Comparison of ENCODE assay signal across 8 mouse cellular contexts in genomic region chr2:174075673-174076432, GRCm38 (mm10). TPM values are rescaled to one million over a fixed set of nuclear protein-coding genes. Genes with fewer than 3 reads are reported as not detected.
DNase-seq lines count a peak whose midpoint lies in the region; ATAC-seq and TF ChIP-seq lines count a peak whose summit lies in the region.

Gene Stx16 (plus strand): TSS chr2:174076308.

- H3K9me3 ChIP-seq in ES-E14 (ENCODE audit: control insufficient read depth, insufficient read depth, low read depth, low read length): no peaks in the 10 kb centered on the region
- no peaks in the 10 kb centered on the region for H3K9me3 ChIP-seq in forebrain, embryonic 15.5 days

- H3K9ac ChIP-seq in ES-E14 (ENCODE audit: insufficient read depth, low read depth, low read length, poor library complexity, severe bottlenecking): peak within 1 kb of the TSS; percentile 83
- peak within 1 kb of the TSS; percentile 81 for H3K9ac ChIP-seq in forebrain, embryonic 15.5 days (replicated peaks)

- H3K4me1 ChIP-seq in ES-E14 (ENCODE audit: control insufficient read depth in 2 of 2, insufficient read depth in 2 of 2, low read length in 2 of 2, poor library complexity in 1 of 2): peaks cover 2 to 3% of the 10 kb centered on the region in 2 experiments; a peak in 1 of 4 replicates
- peaks cover 43% of the 10 kb centered on the region for H3K4me1 ChIP-seq in forebrain, embryonic 15.5 days
- peaks cover 11% of the 10 kb centered on the region for H3K4me1 ChIP-seq in lung, adult 2 months (ENCODE audit: control insufficient read depth, insufficient read depth, low read length)

- peak; percentile 90 for DNase-seq in ES-E14 (ENCODE audit: low read depth, low spot score)
- DNase-seq in cerebellum, adult 11-12 months: peak; percentile 92
- DNase-seq in heart, postnatal 25 days (ENCODE audit: low spot score): peak; percentile 90
- DNase-seq in layer of hippocampus, adult 18-20 months (ENCODE audit: low spot score in 2 of 2): peak; percentile 87 to 94
- peak; percentile 98 for DNase-seq in lung, adult 2 months
- peak; percentile 81 to 82 for DNase-seq in thymus, adult 18-20 months

- 1% methylated on average over 32 of the region's 32 CpGs for WGBS in forebrain, embryonic 15.5 days
- 1% methylated on average over 32 of the region's 32 CpGs for WGBS in lung, adult 2 months

- intact Hi-C loops in heart, postnatal 25 days (cut with DNase I): loop anchor here (2.0 to 10.0 kb wide), 4 partner anchors 35 to 1081 kb away; partner anchors contain the start of genes Atp5e and Npepl1

- H3K4me2 ChIP-seq in forebrain, embryonic 15.5 days (replicated peaks): peak within 1 kb of the TSS; percentile 83

- in situ Hi-C loops in ES-E14 (cut with MboI; ENCODE audit: low sequenced_read_pairs in 2 of 2, unreplicated experiment in 2 of 2): no loop called here

- peak; percentile 75; the same call in 1 of the 2 replicates for TF ChIP-seq POLR2A in lung, adult 2 months (IDR thresholded peaks at IDR 0.05; ENCODE audit: borderline replicate concordance, extremely low read depth, low read depth, low read length)

- peak within 1 kb of the TSS; percentile 86 to 97 for H3K4me3 ChIP-seq in ES-E14 (ENCODE audit: insufficient read depth in 1 of 2, low read depth in 1 of 2, low read length in 2 of 2, poor library complexity in 1 of 2, severe bottlenecking in 1 of 2)
- peak within 1 kb of the TSS; percentile 88 for H3K4me3 ChIP-seq in forebrain, embryonic 15.5 days
- peak within 1 kb of the TSS; percentile 72 for H3K4me3 ChIP-seq in lung, adult 2 months (replicated peaks; ENCODE audit: extremely low read depth, low read depth, low read length)

- no peaks in the 10 kb centered on the region for H3K27me3 ChIP-seq in forebrain, embryonic 15.5 days

- ATAC-seq in forebrain, embryonic 15.5 days (replicated peaks): peak; percentile 92
- ATAC-seq in neutrophil, adult 5-6 weeks (ENCODE audit: extremely low read depth, insufficient number of reproducible peaks, low FRiP score, poor library complexity, severe bottlenecking): peak; percentile 74

- TF ChIP-seq CTCF in lung, adult 2 months (IDR thresholded peaks at IDR 0.05; ENCODE audit: insufficient read depth, low read length): peak; percentile 28

- H3K27ac ChIP-seq in ES-E14 (ENCODE audit: insufficient read depth, low read depth, low read length, poor library complexity, severe bottlenecking): peak within 1 kb of the TSS; percentile 40; the same call in 1 of the 2 replicates
- peak within 1 kb of the TSS; percentile 93 for H3K27ac ChIP-seq in forebrain, embryonic 15.5 days (replicated peaks)

- H3K36me3 ChIP-seq in ES-E14 (ENCODE audit: control insufficient read depth, insufficient read depth, low read length, poor library complexity, severe bottlenecking): no peaks in the 10 kb centered on the region
- H3K36me3 ChIP-seq in forebrain, embryonic 15.5 days: no peaks in the 10 kb centered on the region

TF ChIP-seq in ES-E14, 5 proteins besides CTCF, POLR2A, EP300 and RAD21:
- TF ChIP-seq HCFC1 (IDR thresholded peaks at IDR 0.05; ENCODE audit: borderline replicate concordance, insufficient read depth, low read length) (peak; percentile 91), ZNF384 (IDR thresholded peaks at IDR 0.05; ENCODE audit: low read depth, low read length) (peak; percentile 80), CHD2 (IDR thresholded peaks at IDR 0.05; ENCODE audit: low read depth, low read length) (no peak), ZC3H11A (IDR thresholded peaks at IDR 0.05; ENCODE audit: borderline replicate concordance, low read depth, low read length) (no peak), MAFK (IDR thresholded peaks at IDR 0.05; ENCODE audit: insufficient read depth, low read depth, low read length) (no peak)

RNA-seq across cellular contexts. Expression of gene Stx16, which starts in this region (rescaled TPM):
- total RNA-seq in ES-E14 (2012; rRNA removed): 31.4 and 31.6 TPM in 2 replicates
- polyA plus RNA-seq in forebrain, embryonic 15.5 days (2015; fragmentation: Nextera tagmentation; extraction: Ambion mirVana): 17.1 and 17.4 TPM in 2 replicates
- 10 to 100 TPM; 21.6 to 22.3 TPM for total RNA-seq in heart, postnatal 25 days (2021)
- total RNA-seq in layer of hippocampus, adult 18-20 months (2021): 10 to 100 TPM; 68.8 to 71.3 TPM
- 35.0 and 43.1 TPM in 2 replicates for polyA plus RNA-seq in lung, adult 2 months (2012; rRNA removed)
- total RNA-seq in neutrophil, adult 5-6 weeks (2017): 55.0 and 58.1 TPM in 2 replicates

Comparison
In these comparisons a context has a peak if more than half of its experiments do, and no peak if none do; other contexts are left out.
1. Peak in every context shown above with its lines: DNase-seq, ATAC-seq, H3K4me3 ChIP-seq and H3K27ac ChIP-seq.